Mouse (Mus musculus): Measurements from ENCODE around the gene Ddhd1. TPM values are rescaled to one million over a fixed set of nuclear protein-coding genes. Genes with fewer than 3 reads are reported as not detected.
A peak's percentile ranks its signal among the peaks of the same experiment; 100 is the strongest.

The Ddhd1 gene
- polyA plus RNA-seq, 1 experiment from 2014 or later, result 23.7 TPM

DNA sequence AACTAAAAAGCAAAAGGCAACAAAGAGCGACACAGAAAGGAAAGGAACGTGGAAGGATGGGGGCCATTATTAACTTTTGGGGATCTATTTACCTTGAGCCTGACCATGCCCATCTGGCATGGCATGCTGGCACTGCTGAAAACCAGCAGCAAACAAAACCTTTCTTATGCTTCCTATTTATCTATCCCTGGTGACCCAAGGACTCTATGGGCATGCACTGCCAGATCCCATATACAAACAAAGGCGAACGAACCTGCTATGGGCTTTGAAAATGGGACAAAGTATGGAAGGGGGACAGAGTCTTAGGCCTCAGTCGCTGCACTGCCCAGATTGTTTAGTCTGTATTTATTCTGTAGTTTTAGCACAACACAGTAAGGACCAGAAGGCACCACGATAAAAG is 43.5 kb downstream of the Ddhd1 start:
- DNase-seq (no peak), ATAC-seq (ENCODE audit: low FRiP score, low TSS enrichment) (no peak)
- Histone ChIP-seq H3K9ac (replicated peaks; ENCODE audit: low read length) (no peak overlapping the region), H3K36me3 (ENCODE audit: control insufficient read depth, insufficient read depth, low read length) (peaks cover 81% of the 10 kb centered on the region), H3K9me3 (ENCODE audit: control insufficient read depth, low read length) (no peaks in the 10 kb centered on the region), H3K4me3 (replicated peaks; ENCODE audit: low read depth, low read length) (no peak overlapping the region), H3K27me3 (ENCODE audit: control insufficient read depth, insufficient read depth, low read length) (no peaks in the 10 kb centered on the region), H3K4me1 (ENCODE audit: control insufficient read depth, insufficient read depth, low read length) (no peaks in the 10 kb centered on the region), H3K27ac (replicated peaks; ENCODE audit: low read depth, low read length) (no peak overlapping the region), H3K4me2 (ENCODE audit: low read length) (no peak overlapping the region)
- WGBS, result 87% methylated on average over 6 of the region's 6 CpGs

DNA sequence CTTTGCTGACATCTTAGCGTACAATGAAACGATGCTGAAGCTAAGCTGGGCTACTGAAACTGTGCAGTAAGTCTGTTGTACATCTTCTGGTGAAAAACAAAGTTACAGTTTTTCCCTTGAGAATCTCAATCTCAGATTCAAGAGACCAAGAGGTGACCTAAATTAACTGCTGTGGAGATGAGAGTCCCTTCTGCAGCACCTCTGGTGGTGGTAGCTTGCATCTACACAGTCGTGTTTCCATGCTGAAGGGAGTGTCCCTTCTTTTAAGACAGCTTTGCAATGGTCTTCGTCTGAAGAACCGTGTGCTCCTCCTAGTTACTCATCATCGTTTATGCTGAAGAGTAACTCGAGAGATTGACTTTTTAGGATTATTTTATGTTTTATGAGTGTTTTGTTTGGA is 46.3 kb downstream of the Ddhd1 start:
- H3K9ac ChIP-seq (replicated peaks; ENCODE audit: low read length), result no peak overlapping the region
- H3K4me3 ChIP-seq (replicated peaks; ENCODE audit: low read depth, low read length), result no peak overlapping the region
- H3K4me1 ChIP-seq (ENCODE audit: control insufficient read depth, insufficient read depth, low read length), result no peaks in the 10 kb centered on the region
- H3K9me3 ChIP-seq (ENCODE audit: control insufficient read depth, low read length), result no peaks in the 10 kb centered on the region
- DNase-seq (no peak), ATAC-seq (ENCODE audit: low FRiP score, low TSS enrichment) (no peak)
- no peaks in the 10 kb centered on the region for H3K27me3 ChIP-seq (ENCODE audit: control insufficient read depth, insufficient read depth, low read length)
- H3K36me3 ChIP-seq (ENCODE audit: control insufficient read depth, insufficient read depth, low read length), result peaks cover 75% of the 10 kb centered on the region
- WGBS, result 90% methylated on average over 7 of the region's 7 CpGs
- H3K27ac ChIP-seq (replicated peaks; ENCODE audit: low read depth, low read length), result no peak overlapping the region
- no peak overlapping the region for H3K4me2 ChIP-seq (ENCODE audit: low read length)

DNA sequence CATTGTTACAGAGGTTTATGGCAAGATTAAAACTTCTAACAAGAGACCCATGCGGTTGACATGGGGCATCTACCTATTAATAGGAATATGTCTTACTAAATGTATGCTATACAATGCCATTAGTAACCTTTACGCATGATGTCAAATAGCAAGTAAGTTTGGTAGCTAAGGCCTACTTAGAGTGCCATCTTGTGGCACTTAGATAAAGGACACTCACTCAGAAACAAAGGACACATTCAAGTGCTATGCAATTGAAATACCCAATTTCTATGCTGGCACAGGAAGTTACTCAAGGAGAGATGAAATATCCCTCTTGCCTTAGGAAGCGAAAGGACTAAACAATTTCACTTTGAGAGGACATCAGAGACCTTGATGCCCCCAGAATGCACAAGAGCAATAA is 55.9 kb downstream of the Ddhd1 start:
- Histone ChIP-seq H3K4me1 (ENCODE audit: control insufficient read depth, insufficient read depth, low read length) (no peaks in the 10 kb centered on the region), H3K27ac (replicated peaks; ENCODE audit: low read depth, low read length) (peak overlapping the region; percentile 10; the same call in 1 of the 2 replicates), H3K36me3 (ENCODE audit: control insufficient read depth, insufficient read depth, low read length) (peaks cover 52% of the 10 kb centered on the region), H3K4me3 (replicated peaks; ENCODE audit: low read depth, low read length) (no peak overlapping the region), H3K4me2 (ENCODE audit: low read length) (no peak overlapping the region), H3K27me3 (ENCODE audit: control insufficient read depth, insufficient read depth, low read length) (no peaks in the 10 kb centered on the region), H3K9me3 (ENCODE audit: control insufficient read depth, low read length) (no peaks in the 10 kb centered on the region), H3K9ac (replicated peaks; ENCODE audit: low read length) (no peak overlapping the region)
- peak; percentile 83 for DNase-seq
- 62% methylated on average over 3 of the region's 3 CpGs for WGBS
- peak; percentile 80 for ATAC-seq (ENCODE audit: low FRiP score, low TSS enrichment)

DNA sequence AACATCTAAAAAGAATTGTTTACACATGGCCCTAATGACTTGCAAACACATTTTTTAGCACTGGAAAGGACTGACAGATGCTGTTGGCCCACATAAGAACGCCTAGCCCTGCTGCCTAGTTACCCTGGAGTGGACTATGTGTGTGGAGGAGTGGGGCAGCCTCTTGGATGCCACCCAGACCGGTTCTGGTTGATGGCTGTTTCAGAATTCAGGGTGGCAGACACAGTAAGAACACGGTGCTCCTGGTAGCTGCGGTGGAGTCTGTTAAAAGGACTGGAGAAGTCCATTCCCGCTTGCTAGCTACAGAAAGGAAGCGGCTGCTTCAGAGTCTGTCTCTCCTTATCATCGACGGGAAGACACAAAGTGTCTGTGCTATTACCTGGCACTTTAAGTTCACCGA is 57.4 kb downstream of the Ddhd1 start:
- H3K27ac ChIP-seq (replicated peaks; ENCODE audit: low read depth, low read length), result no peak overlapping the region
- peak; percentile 31 for DNase-seq
- no peak overlapping the region for H3K4me2 ChIP-seq (ENCODE audit: low read length)
- H3K27me3 ChIP-seq (ENCODE audit: control insufficient read depth, insufficient read depth, low read length), result no peaks in the 10 kb centered on the region
- no peak overlapping the region for H3K9ac ChIP-seq (replicated peaks; ENCODE audit: low read length)
- H3K9me3 ChIP-seq (ENCODE audit: control insufficient read depth, low read length), result no peaks in the 10 kb centered on the region
- H3K4me3 ChIP-seq (replicated peaks; ENCODE audit: low read depth, low read length), result no peak overlapping the region
- no peaks in the 10 kb centered on the region for H3K4me1 ChIP-seq (ENCODE audit: control insufficient read depth, insufficient read depth, low read length)
- 87% methylated on average over 9 of the region's 9 CpGs for WGBS
- H3K36me3 ChIP-seq (ENCODE audit: control insufficient read depth, insufficient read depth, low read length), result peaks cover 54% of the 10 kb centered on the region
- no peak for ATAC-seq (ENCODE audit: low FRiP score, low TSS enrichment)

- no peak overlapping the region for H3K27ac ChIP-seq (replicated peaks; ENCODE audit: low read depth, low read length)
- no peaks in the 10 kb centered on the region for H3K9me3 ChIP-seq (ENCODE audit: control insufficient read depth, low read length)
- H3K4me3 ChIP-seq (replicated peaks; ENCODE audit: low read depth, low read length), result no peak overlapping the region
- H3K4me2 ChIP-seq (ENCODE audit: low read length), result no peak overlapping the region
- H3K36me3 ChIP-seq (ENCODE audit: control insufficient read depth, insufficient read depth, low read length), result peaks cover 60% of the 10 kb centered on the region
- no peak overlapping the region for H3K9ac ChIP-seq (replicated peaks; ENCODE audit: low read length)
- ATAC-seq (ENCODE audit: low FRiP score, low TSS enrichment) (no peak), DNase-seq (no peak)
- no peaks in the 10 kb centered on the region for H3K27me3 ChIP-seq (ENCODE audit: control insufficient read depth, insufficient read depth, low read length)
- no peaks in the 10 kb centered on the region for H3K4me1 ChIP-seq (ENCODE audit: control insufficient read depth, insufficient read depth, low read length)
- WGBS, result 83% methylated on average over 8 of the region's 8 CpGs
Measured at GRCm38 (mm10) chr14:45597855-45598254, 60.1 kb downstream of the Ddhd1 start.

DNA sequence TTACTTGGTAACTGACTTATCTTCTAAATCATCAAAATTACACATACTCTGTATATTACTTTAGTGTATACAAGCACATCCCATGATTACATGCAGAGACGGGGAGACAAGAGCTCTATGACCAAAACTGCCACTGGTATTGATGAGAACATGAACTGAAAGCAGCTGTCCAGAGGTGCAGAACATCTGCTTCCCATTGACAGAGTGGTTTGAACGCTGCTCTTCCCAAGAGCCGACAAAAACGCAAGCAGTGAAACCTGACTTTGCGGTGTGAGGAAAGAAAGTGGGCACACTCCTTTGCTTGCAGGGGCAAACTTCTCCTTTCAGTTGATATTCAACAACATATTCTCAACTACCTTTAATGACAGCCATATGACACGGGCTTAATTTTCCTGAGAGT is 64.7 kb downstream of the Ddhd1 start:
- Histone ChIP-seq H3K9me3 (ENCODE audit: control insufficient read depth, low read length) (no peaks in the 10 kb centered on the region), H3K4me3 (replicated peaks; ENCODE audit: low read depth, low read length) (no peak overlapping the region), H3K4me2 (ENCODE audit: low read length) (no peak overlapping the region), H3K36me3 (ENCODE audit: control insufficient read depth, insufficient read depth, low read length) (peaks cover 33% of the 10 kb centered on the region), H3K27ac (replicated peaks; ENCODE audit: low read depth, low read length) (no peak overlapping the region), H3K4me1 (ENCODE audit: control insufficient read depth, insufficient read depth, low read length) (no peaks in the 10 kb centered on the region), H3K27me3 (ENCODE audit: control insufficient read depth, insufficient read depth, low read length) (no peaks in the 10 kb centered on the region), H3K9ac (replicated peaks; ENCODE audit: low read length) (no peak overlapping the region)
- 92% methylated on average over 6 of the region's 6 CpGs for WGBS
- DNase-seq, result no peak
- no peak for ATAC-seq (ENCODE audit: low FRiP score, low TSS enrichment)

GRCm38 (mm10) chr14:45588403-45588802 is 69.5 kb downstream of the Ddhd1 start:
- H3K27me3 ChIP-seq (ENCODE audit: control insufficient read depth, insufficient read depth, low read length), result no peaks in the 10 kb centered on the region
- 85% methylated on average over 7 of the region's 7 CpGs for WGBS
- H3K4me2 ChIP-seq (ENCODE audit: low read length), result no peak overlapping the region
- no peak for ATAC-seq (ENCODE audit: low FRiP score, low TSS enrichment)
- no peaks in the 10 kb centered on the region for H3K4me1 ChIP-seq (ENCODE audit: control insufficient read depth, insufficient read depth, low read length)
- peaks cover 6% of the 10 kb centered on the region; the same call in 1 of the 2 replicates for H3K36me3 ChIP-seq (ENCODE audit: control insufficient read depth, insufficient read depth, low read length)
- no peak overlapping the region for H3K9ac ChIP-seq (replicated peaks; ENCODE audit: low read length)
- H3K27ac ChIP-seq (replicated peaks; ENCODE audit: low read depth, low read length), result no peak overlapping the region
- no peaks in the 10 kb centered on the region for H3K9me3 ChIP-seq (ENCODE audit: control insufficient read depth, low read length)
- no peak for DNase-seq
- no peak overlapping the region for H3K4me3 ChIP-seq (replicated peaks; ENCODE audit: low read depth, low read length)

DNA sequence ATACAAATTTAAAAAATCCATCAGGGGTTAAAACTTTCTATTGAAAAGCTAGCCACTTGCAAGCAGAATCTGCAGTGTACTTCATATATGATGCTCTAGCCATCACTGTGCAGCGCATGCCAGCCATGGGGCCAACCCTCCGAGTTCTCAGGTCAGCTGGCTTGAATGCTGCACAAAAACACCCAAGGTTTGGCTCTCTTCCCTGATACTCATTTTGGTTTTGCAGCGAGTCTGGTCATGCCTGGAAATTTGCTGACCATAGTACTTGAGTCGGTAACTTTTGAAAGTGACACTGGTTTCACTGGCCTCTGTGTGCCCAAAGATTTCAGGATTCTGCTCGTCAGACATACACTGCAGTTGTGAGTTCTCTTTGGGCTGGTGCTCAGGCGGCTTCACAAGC is 70.4 kb downstream of the Ddhd1 start:
- H3K4me2 ChIP-seq (ENCODE audit: low read length), result no peak overlapping the region
- ATAC-seq (ENCODE audit: low FRiP score, low TSS enrichment), result no peak
- DNase-seq, result no peak
- no peaks in the 10 kb centered on the region for H3K4me1 ChIP-seq (ENCODE audit: control insufficient read depth, insufficient read depth, low read length)
- H3K4me3 ChIP-seq (replicated peaks; ENCODE audit: low read depth, low read length), result no peak overlapping the region
- WGBS, result 93% methylated on average over 6 of the region's 6 CpGs
- H3K27ac ChIP-seq (replicated peaks; ENCODE audit: low read depth, low read length), result no peak overlapping the region
- H3K9me3 ChIP-seq (ENCODE audit: control insufficient read depth, low read length), result no peaks in the 10 kb centered on the region
- no peaks in the 10 kb centered on the region for H3K27me3 ChIP-seq (ENCODE audit: control insufficient read depth, insufficient read depth, low read length)
- 0 out of 2 replicates have a peak, but pooled peaks cover 2% of the 10 kb centered on the region for H3K36me3 ChIP-seq (ENCODE audit: control insufficient read depth, insufficient read depth, low read length)
- H3K9ac ChIP-seq (replicated peaks; ENCODE audit: low read length), result no peak overlapping the region

- no peak overlapping the region for H3K9ac ChIP-seq (replicated peaks; ENCODE audit: low read length)
- H3K4me2 ChIP-seq (ENCODE audit: low read length), result no peak overlapping the region
- H3K27ac ChIP-seq (replicated peaks; ENCODE audit: low read depth, low read length), result no peak overlapping the region
- no peak overlapping the region for H3K4me3 ChIP-seq (replicated peaks; ENCODE audit: low read depth, low read length)
- 82% methylated on average over 8 of the region's 8 CpGs for WGBS
- H3K36me3 ChIP-seq (ENCODE audit: control insufficient read depth, insufficient read depth, low read length), result 0 out of 2 replicates have a peak, but pooled peaks cover 2% of the 10 kb centered on the region
- H3K4me1 ChIP-seq (ENCODE audit: control insufficient read depth, insufficient read depth, low read length), result no peaks in the 10 kb centered on the region
- H3K27me3 ChIP-seq (ENCODE audit: control insufficient read depth, insufficient read depth, low read length), result no peaks in the 10 kb centered on the region
- no peaks in the 10 kb centered on the region for H3K9me3 ChIP-seq (ENCODE audit: control insufficient read depth, low read length)
- ATAC-seq (ENCODE audit: low FRiP score, low TSS enrichment) (no peak), DNase-seq (no peak)
Measured at GRCm38 (mm10) chr14:45583494-45584027, 74.4 kb downstream of the Ddhd1 start.
